Mouse (Mus musculus): ENCODE data around the gene Lgmn.

GRCm38 (mm10) chr12:102348447-102348846 is 91.2 kb downstream of the Lgmn start:
- TF ChIP-seq POLR2A (IDR thresholded peaks at IDR 0.05; ENCODE audit: low read depth, low read length) (no peak), CTCF (IDR thresholded peaks at IDR 0.05; ENCODE audit: extremely low read depth, insufficient read length, insufficient replicate concordance, low read depth, low read length) (no peak)
